Mouse (Mus musculus) small intestine, adult 2 months (tissue): Measurements from ENCODE around the gene C2cd2l.
A peak's percentile ranks its signal among the peaks of the same experiment; 100 is the strongest.

Experiments
- CTCF ChIP-seq: fragments of 200-500 bp; IDR thresholded peaks from 2 replicates; pipeline ENCODE4 v1.5.1; 2012; ENCODE audit warnings: low read depth, mild to moderate bottlenecking, control low read depth, inconsistent platforms, low read length, moderate library complexity, mixed read lengths; ENCODE audit not compliant: insufficient replicate concordance, insufficient read length; ENCODE audit errors: extremely low read depth
- POLR2A ChIP-seq: fragments of 200-500 bp; IDR thresholded peaks from 2 replicates; pipeline ENCODE4 v1.6.1; 2012; ENCODE audit warnings: low read depth, mild to moderate bottlenecking, control low read depth, inconsistent platforms, low read length, moderate library complexity

DNA sequence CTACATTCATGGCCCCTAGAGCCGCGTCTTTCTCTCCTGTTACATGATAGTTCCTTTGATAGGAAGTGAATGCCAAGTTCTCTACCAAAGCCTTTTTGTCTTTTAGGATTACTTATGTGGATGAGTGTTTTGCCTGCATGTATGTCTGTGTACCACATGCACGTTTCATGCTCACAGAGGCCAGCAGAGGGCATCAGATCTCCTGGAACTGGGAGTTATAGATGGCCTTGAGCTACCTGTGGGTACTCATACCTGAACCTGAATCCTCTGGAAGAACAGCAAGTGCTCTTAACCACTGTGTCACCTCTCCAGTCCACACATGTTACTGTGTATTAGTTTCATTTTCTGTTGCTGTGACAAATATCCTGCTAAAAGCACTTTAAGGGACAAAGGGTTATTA is 27.6 kb downstream of the C2cd2l start:
- TF ChIP-seq CTCF (peak; percentile 34; the same call in 1 of the 2 replicates), POLR2A (no peak)
